Mouse (Mus musculus): ENCODE measurements at regions not wholly inside any gene's neighbourhood (a gene's known extent, or its start where the extent isn't known, plus 50 kb on each side); places are given as distances from the start of the nearest gene placed in this dataset. TPM values are rescaled to one million over a fixed set of nuclear protein-coding genes. Genes with fewer than 3 reads are reported as not detected.
A peak's percentile ranks its signal among the peaks of the same experiment; 100 is the strongest.

GRCm38 (mm10) chr14:100353508-100353907, 69.0 kb upstream of the Klf12 start:
- no peak for DNase-seq (ENCODE audit: low spot score)

- DNase-seq (ENCODE audit: low spot score), result no peak
Measured at GRCm38 (mm10) chr14:100352961-100353452, 68.5 kb upstream of the Klf12 start.

GRCm38 (mm10) chr14:100351004-100351403, 66.5 kb upstream of the Klf12 start:
- DNase-seq (ENCODE audit: low spot score), result no peak

- no peak for DNase-seq (ENCODE audit: low spot score)
Measured at GRCm38 (mm10) chr14:100350021-100350790, 65.7 kb upstream of the Klf12 start.

GRCm38 (mm10) chr14:100348336-100349164, 64.1 kb upstream of the Klf12 start:
- peak; percentile 22 for DNase-seq (ENCODE audit: low spot score)

- no peak for DNase-seq (ENCODE audit: low spot score)
Measured at GRCm38 (mm10) chr14:100336926-100337325, 52.4 kb upstream of the Klf12 start.

Small RNAs in the stretch of these regions (microRNA-seq; reads per million reads assigned to microRNA genes)
- not detected for gene Gm22401
